Mouse (Mus musculus) right cerebral cortex, postnatal 14 days (tissue): Measurements from ENCODE around the gene Barhl2.

Experiments used
- DNase-seq: peaks from one replicate; pipeline ENCODE4 v3.0.0; 2022

Barhl2 gene

GRCm38 (mm10) chr5:106454411-106455105 lies 3.4 kb downstream of the Barhl2 start:
- DNase-seq: no peak

GRCm38 (mm10) chr5:106453886-106454321 lies 4.1 kb downstream of the Barhl2 start:
- no peak for DNase-seq

GRCm38 (mm10) chr5:106453181-106453885 lies 4.6 kb downstream of the Barhl2 start:
- no peak for DNase-seq

GRCm38 (mm10) chr5:106452686-106453085 lies 5.3 kb downstream of the Barhl2 start:
- DNase-seq: no peak

GRCm38 (mm10) chr5:106451681-106452440 lies 6.1 kb downstream of the Barhl2 start:
- no peak for DNase-seq

- no peak for DNase-seq
Observed at GRCm38 (mm10) chr5:106450426-106451160, 7.4 kb downstream of the Barhl2 start.

- no peak for DNase-seq
Observed at GRCm38 (mm10) chr5:106449720-106450425, 8.1 kb downstream of the Barhl2 start.

GRCm38 (mm10) chr5:106448798-106449125 lies 9.2 kb downstream of the Barhl2 start:
- no peak for DNase-seq

GRCm38 (mm10) chr5:106447951-106448797 lies 9.8 kb downstream of the Barhl2 start:
- DNase-seq: no peak

GRCm38 (mm10) chr5:106447091-106447820 lies 10.7 kb downstream of the Barhl2 start:
- DNase-seq: no peak

- no peak for DNase-seq
Observed at GRCm38 (mm10) chr5:106446593-106446992, 11.4 kb downstream of the Barhl2 start.

- DNase-seq: no peak
Observed at GRCm38 (mm10) chr5:106445681-106446080, 12.3 kb downstream of the Barhl2 start.

- no peak for DNase-seq
Observed at GRCm38 (mm10) chr5:106438916-106439315, 19.1 kb downstream of the Barhl2 start.

GRCm38 (mm10) chr5:106426069-106426468 lies 31.9 kb downstream of the Barhl2 start:
- DNase-seq: no peak

- no peak for DNase-seq
Observed at GRCm38 (mm10) chr5:106420871-106421270, 37.1 kb downstream of the Barhl2 start.

GRCm38 (mm10) chr5:106420370-106420769 lies 37.6 kb downstream of the Barhl2 start:
- no peak for DNase-seq

- peak; percentile 22 for DNase-seq
Observed at GRCm38 (mm10) chr5:106417210-106417609, 40.8 kb downstream of the Barhl2 start.

- no peak for DNase-seq
Observed at GRCm38 (mm10) chr5:106416550-106416949, 41.4 kb downstream of the Barhl2 start.

- no peak for DNase-seq
Observed at GRCm38 (mm10) chr5:106415734-106416133, 42.2 kb downstream of the Barhl2 start.

- DNase-seq: no peak
Observed at GRCm38 (mm10) chr5:106402761-106403160, 55.2 kb downstream of the Barhl2 start.
